In genomic region chr2:129627811-129628210, GRCm38 (mm10) we compare ENCODE assay signal across 12 mouse cellular contexts. TPM values are rescaled to one million over a fixed set of nuclear protein-coding genes. Genes with fewer than 3 reads are reported as not detected.
DNase-seq lines count a peak whose midpoint lies in the region; ATAC-seq lines count a peak whose summit lies in the region.
"Had no signal": no experiment of that assay in that cellular context is flagged by ENCODE, and none has a peak within 500 bp of the region (broad histone marks: within the 10 kb centered on the region; RNA-seq: fewer than 3 reads in every experiment).

No protein-coding gene starts in this region.

- no peak overlapping the region for H3K27ac ChIP-seq in liver, embryonic 11.5 days (ENCODE audit: low read depth, low read length)
- H3K27ac ChIP-seq in liver, embryonic 12.5 days: no peak overlapping the region
- peak overlapping the region; percentile 50 for H3K27ac ChIP-seq in heart, embryonic 15.5 days
- H3K27ac ChIP-seq: forebrain, embryonic 13.5 days; midbrain, embryonic 13.5 days had no signal

- H3K4me3 ChIP-seq in liver, embryonic 11.5 days (ENCODE audit: low read depth, low read length): no peak overlapping the region
- no peak overlapping the region for H3K4me3 ChIP-seq in liver, embryonic 12.5 days
- H3K4me3 ChIP-seq in heart, embryonic 15.5 days: peak overlapping the region; percentile 25
- H3K4me3 ChIP-seq: forebrain, embryonic 13.5 days; midbrain, embryonic 13.5 days had no signal

- no peaks in the 10 kb centered on the region for H3K27me3 ChIP-seq in liver, embryonic 11.5 days (replicated peaks; ENCODE audit: control insufficient read depth, insufficient read depth, low read length)
- no peaks in the 10 kb centered on the region for H3K27me3 ChIP-seq in liver, embryonic 12.5 days (replicated peaks)
- no peaks in the 10 kb centered on the region for H3K27me3 ChIP-seq in heart, embryonic 15.5 days
- H3K27me3 ChIP-seq: forebrain, embryonic 13.5 days; midbrain, embryonic 13.5 days had no signal

- H3K9ac ChIP-seq in liver, embryonic 11.5 days (ENCODE audit: low read depth, low read length): no peak overlapping the region
- no peak overlapping the region for H3K9ac ChIP-seq in liver, embryonic 12.5 days
- no peak overlapping the region; the same call in 1 of the 2 replicates for H3K9ac ChIP-seq in heart, embryonic 15.5 days
- H3K9ac ChIP-seq: forebrain, embryonic 13.5 days; midbrain, embryonic 13.5 days had no signal

- H3K36me3 ChIP-seq in liver, embryonic 11.5 days (ENCODE audit: control insufficient read depth, insufficient read depth, low read length): peaks cover 2% of the 10 kb centered on the region; the same call in 1 of the 2 replicates
- peaks cover 14% of the 10 kb centered on the region; the same call in 1 of the 2 replicates for H3K36me3 ChIP-seq in liver, embryonic 12.5 days
- H3K36me3 ChIP-seq in heart, embryonic 15.5 days: peaks cover 7% of the 10 kb centered on the region; the same call in 1 of the 2 replicates

- WGBS in liver, embryonic 11.5 days: 79% methylated on average over 13 of the region's 13 CpGs
- 75% methylated on average over 13 of the region's 13 CpGs for WGBS in liver, embryonic 12.5 days (ENCODE audit: insufficient replicate concordance)
- 37% methylated on average over 13 of the region's 13 CpGs for WGBS in heart, embryonic 15.5 days

- H3K4me1 ChIP-seq in liver, embryonic 11.5 days (replicated peaks; ENCODE audit: control insufficient read depth, insufficient read depth, low read length): no peaks in the 10 kb centered on the region
- H3K4me1 ChIP-seq in liver, embryonic 12.5 days: peaks cover 6% of the 10 kb centered on the region
- peaks cover 28% of the 10 kb centered on the region for H3K4me1 ChIP-seq in heart, embryonic 15.5 days (replicated peaks)

- ATAC-seq in liver, embryonic 11.5 days (replicated peaks; ENCODE audit: low FRiP score): no peak
- ATAC-seq in liver, embryonic 12.5 days: no peak
- no peak for ATAC-seq in heart, embryonic 15.5 days (replicated peaks; ENCODE audit: insufficient number of reproducible peaks, insufficient read depth, low FRiP score, low read depth)
- ATAC-seq: forebrain, embryonic 13.5 days; intestine, postnatal 0 days; midbrain, embryonic 13.5 days had no signal

- H3K4me2 ChIP-seq in liver, embryonic 11.5 days: no peak overlapping the region
- no peak overlapping the region for H3K4me2 ChIP-seq in liver, embryonic 12.5 days
- peak overlapping the region; percentile 51 for H3K4me2 ChIP-seq in heart, embryonic 15.5 days
- H3K4me2 ChIP-seq: forebrain, embryonic 13.5 days; midbrain, embryonic 13.5 days had no signal

- peak; percentile 71 to 83 for DNase-seq in frontal cortex, adult 2 months (ENCODE audit: extremely low spot score in 1 of 2, low spot score in 1 of 2)
- DNase-seq in frontal cortex, postnatal 10 days (ENCODE audit: low spot score in 2 of 2): no peak
- DNase-seq in liver, embryonic 11.5 days (ENCODE audit: low spot score): peak; percentile 11
- peak; percentile 66 to 86 for DNase-seq in right cerebral cortex, postnatal 36 days (ENCODE audit: low spot score in 2 of 2)
- no peak for DNase-seq in kidney, postnatal 36 days
- no peak for DNase-seq in gastrocnemius, postnatal 25 days
- DNase-seq: lung, postnatal 14 days had no signal

- no peaks in the 10 kb centered on the region for H3K9me3 ChIP-seq in liver, embryonic 11.5 days (ENCODE audit: control insufficient read depth, low read length)
- H3K9me3 ChIP-seq in liver, embryonic 12.5 days (replicated peaks): no peaks in the 10 kb centered on the region
- H3K9me3 ChIP-seq in heart, embryonic 15.5 days (replicated peaks): no peaks in the 10 kb centered on the region
- H3K9me3 ChIP-seq: forebrain, embryonic 13.5 days; midbrain, embryonic 13.5 days had no signal

RNA-seq across cellular contexts. Expression of gene Sirpa, which starts 35.2 kb away (rescaled TPM):
- 276 and 309 TPM in 2 replicates for polyA plus RNA-seq in frontal cortex, adult 2 months (2012; rRNA removed)
- 26.8 and 29.6 TPM in 2 replicates for polyA plus RNA-seq in liver, embryonic 11.5 days (2014; fragmentation: Nextera tagmentation; extraction: Ambion mirVana)
- polyA plus RNA-seq in liver, embryonic 12.5 days (2016; fragmentation: Nextera tagmentation; extraction: Ambion mirVana): 20.7 and 22.6 TPM in 2 replicates
- 13.8 and 20.1 TPM in 2 replicates for polyA plus RNA-seq in heart, embryonic 15.5 days (2015; fragmentation: Nextera tagmentation; extraction: Ambion mirVana)
- 1 to 10 TPM; 6.7 to 7.9 TPM for total RNA-seq in gastrocnemius, postnatal 25 days (2021)

Comparison
In these comparisons a context has a peak if more than half of its experiments do, and no peak if none do; other contexts are left out.
1. DNase-seq: peak in frontal cortex, adult 2 months (2 of 2), liver, embryonic 11.5 days (single experiment) and right cerebral cortex, postnatal 36 days (2 of 2); none in frontal cortex, postnatal 10 days (0 of 2), kidney, postnatal 36 days (0 of 2) and gastrocnemius, postnatal 25 days (single experiment).